ENCODE assay signal across 8 mouse cellular contexts in the genomic region with DNA sequence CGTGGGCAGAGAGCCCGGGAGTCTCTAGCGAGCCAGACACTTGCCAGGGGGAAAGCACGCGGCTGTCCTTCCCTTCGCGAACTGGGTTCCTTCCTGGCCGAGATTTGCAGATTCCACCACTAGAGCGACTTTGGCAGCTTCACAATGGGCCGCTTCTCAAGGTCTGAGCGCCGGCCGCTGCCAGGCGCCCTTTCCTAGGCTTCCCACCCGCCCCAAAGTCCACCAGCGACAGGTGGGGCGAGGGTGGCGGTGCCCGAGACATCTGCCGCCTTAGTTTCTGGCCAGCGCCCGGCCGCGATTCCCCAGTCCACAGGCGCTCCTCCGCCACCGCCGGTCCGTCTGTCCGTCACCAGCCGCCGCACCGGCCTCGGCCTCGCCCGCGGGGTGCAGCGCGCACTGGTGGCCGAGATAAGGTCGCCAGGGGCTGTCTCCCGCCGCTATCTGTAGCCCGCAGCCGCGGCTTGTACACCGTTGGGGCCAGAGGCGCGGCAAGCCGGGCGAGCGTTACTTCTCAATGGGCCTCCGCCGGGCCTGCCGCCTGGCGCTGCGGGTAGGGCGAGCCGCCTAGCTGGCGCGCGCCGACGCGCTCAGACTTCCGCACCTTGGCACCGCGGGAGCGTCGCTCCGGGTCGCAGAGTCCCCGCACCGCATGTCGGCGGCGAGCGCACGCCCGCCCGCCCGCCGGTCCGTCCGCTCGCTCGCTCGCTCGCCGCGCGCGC. TPM values are rescaled to one million over a fixed set of nuclear protein-coding genes. Genes with fewer than 3 reads are reported as not detected.
DNase-seq lines count a peak whose midpoint lies in the region; ATAC-seq lines count a peak whose summit lies in the region.

No protein-coding gene starts in this region.

- no peaks in the 10 kb centered on the region for H3K36me3 ChIP-seq in hindbrain, embryonic 15.5 days
- H3K36me3 ChIP-seq in megakaryocyte, embryonic 14.5 days (replicated peaks; ENCODE audit: low read length): no peaks in the 10 kb centered on the region

- DNase-seq in WW6 (ENCODE audit: low read depth, low spot score): peak; percentile 28
- peak; percentile 83 for DNase-seq in cerebellum, postnatal 25 days
- DNase-seq in frontal cortex, postnatal 36 days (ENCODE audit: low spot score in 2 of 2): peak; percentile 77 to 82
- DNase-seq in left cerebral cortex, adult 8-10 months (ENCODE audit: low spot score in 2 of 2): peak; percentile 53 to 76
- DNase-seq in right cerebral cortex, postnatal 25 days: peak; percentile 82
- peak; percentile 53 for DNase-seq in yolk sac, embryonic 10.5 days (ENCODE audit: low spot score)

- peaks cover 47% of the 10 kb centered on the region for H3K4me1 ChIP-seq in hindbrain, embryonic 15.5 days (replicated peaks)
- H3K4me1 ChIP-seq in megakaryocyte, embryonic 14.5 days: peaks cover 30% of the 10 kb centered on the region

- peak overlapping the region; percentile 99 for H3K9ac ChIP-seq in hindbrain, embryonic 15.5 days

- WGBS in hindbrain, embryonic 15.5 days: under 1% methylated on average over 73 of the region's 93 CpGs

- H3K9me3 ChIP-seq in hindbrain, embryonic 15.5 days: no peaks in the 10 kb centered on the region
- H3K9me3 ChIP-seq in megakaryocyte, embryonic 14.5 days: no peaks in the 10 kb centered on the region

- peak overlapping the region; percentile 95 for H3K4me3 ChIP-seq in hindbrain, embryonic 15.5 days
- peak overlapping the region; percentile 97 for H3K4me3 ChIP-seq in megakaryocyte, embryonic 14.5 days (replicated peaks)

- H3K27ac ChIP-seq in hindbrain, embryonic 15.5 days (replicated peaks): peak overlapping the region; percentile 99

- peak; percentile 36 for ATAC-seq in hindbrain, embryonic 15.5 days (ENCODE audit: low FRiP score, low read depth)

- no peaks in the 10 kb centered on the region for H3K27me3 ChIP-seq in hindbrain, embryonic 15.5 days
- peaks cover 37% of the 10 kb centered on the region for H3K27me3 ChIP-seq in megakaryocyte, embryonic 14.5 days (replicated peaks)

- H3K4me2 ChIP-seq in hindbrain, embryonic 15.5 days: peak overlapping the region; percentile 76

RNA-seq across cellular contexts. Expression of a gene that starts 1.0 kb away (rescaled TPM):
- polyA plus RNA-seq in hindbrain, embryonic 15.5 days (2015; fragmentation: Nextera tagmentation; extraction: Ambion mirVana): 55.6 and 57.3 TPM in 2 replicates
- total RNA-seq in left cerebral cortex, adult 8-10 months (2022): 10 to 100 TPM; 73.9 to 95.4 (median 87.4) TPM
- 4.7 TPM in 1 of 2 replicates, not detected in the other for polyA plus RNA-seq in megakaryocyte, embryonic 14.5 days (2012; ENCODE audit: insufficient read depth, low replicate concordance)

Comparison
In these comparisons a context has a peak if more than half of its experiments do, and no peak if none do; other contexts are left out.
1. Peak in every context shown above with its lines: DNase-seq, ATAC-seq, H3K4me3 ChIP-seq and H3K27ac ChIP-seq.
2. DNase-seq: peak in every context shown above with its lines; median percentile 83 in cerebellum, postnatal 25 days; 82 in right cerebral cortex, postnatal 25 days; 80 in frontal cortex, postnatal 36 days; 64 in left cerebral cortex, adult 8-10 months; 53 in yolk sac, embryonic 10.5 days; 28 in WW6.